Mouse (Mus musculus) naive thymus-derived CD4-positive, alpha-beta T cell, adult 2 months (primary cell): ENCODE results near the gene Cep112.

ENCODE experiments used
- DNase-seq: peaks from one replicate; pipeline ENCODE4 v3.0.0-alpha.2; 2011; ENCODE audit warnings: low read depth

Gene Cep112

GRCm38 (mm10) chr11:108424889-108425591 is at the start of gene Cep112:
TSS of gene Cep112 (plus strand) at chr11:108425192.
- DNase-seq, result peak; percentile 94

GRCm38 (mm10) chr11:108376815-108377214 is 48.2 kb upstream of the Cep112 start:
- DNase-seq, result peak; percentile 7

- peak; percentile 89 for DNase-seq
Measured at GRCm38 (mm10) chr11:108377680-108378362, 47.2 kb upstream of the Cep112 start.

GRCm38 (mm10) chr11:108378363-108378751 is 46.6 kb upstream of the Cep112 start:
- no peak for DNase-seq

- no peak for DNase-seq
Measured at GRCm38 (mm10) chr11:108382664-108383063, 42.3 kb upstream of the Cep112 start.

- no peak for DNase-seq
Measured at GRCm38 (mm10) chr11:108384920-108385665, 39.9 kb upstream of the Cep112 start.

- DNase-seq, result no peak
Measured at GRCm38 (mm10) chr11:108385666-108386024, 39.3 kb upstream of the Cep112 start.

GRCm38 (mm10) chr11:108395061-108395460 is 29.9 kb upstream of the Cep112 start:
- DNase-seq, result no peak

GRCm38 (mm10) chr11:108396076-108396829 is 28.7 kb upstream of the Cep112 start:
- no peak for DNase-seq

GRCm38 (mm10) chr11:108409876-108410644 is 14.9 kb upstream of the Cep112 start:
- no peak for DNase-seq

GRCm38 (mm10) chr11:108416360-108416759 is 8.6 kb upstream of the Cep112 start:
- DNase-seq, result no peak

- peak; percentile 65 for DNase-seq
Measured at GRCm38 (mm10) chr11:108418540-108418939, 6.5 kb upstream of the Cep112 start.

- no peak for DNase-seq
Measured at GRCm38 (mm10) chr11:108419242-108419641, 5.8 kb upstream of the Cep112 start.

- no peak for DNase-seq
Measured at GRCm38 (mm10) chr11:108420751-108421150, 4.2 kb upstream of the Cep112 start.

- DNase-seq, result no peak
Measured at GRCm38 (mm10) chr11:108423221-108423620, 1.8 kb upstream of the Cep112 start.

GRCm38 (mm10) chr11:108424111-108424510 is 881 bp upstream of the Cep112 start:
- peak; percentile 15 for DNase-seq

GRCm38 (mm10) chr11:108425592-108425921 is 565 bp downstream of the Cep112 start:
- DNase-seq, result no peak

- no peak for DNase-seq
Measured at GRCm38 (mm10) chr11:108426086-108426485, 1.1 kb downstream of the Cep112 start.

GRCm38 (mm10) chr11:108427191-108427590 is 2.2 kb downstream of the Cep112 start:
- no peak for DNase-seq

GRCm38 (mm10) chr11:108429076-108429475 is 4.1 kb downstream of the Cep112 start:
- DNase-seq, result no peak

GRCm38 (mm10) chr11:108443893-108444563 is 19.0 kb downstream of the Cep112 start:
- DNase-seq, result no peak
